Mouse (Mus musculus): ENCODE data around the gene Cdk14.
A peak's percentile ranks its signal among the peaks of the same experiment; 100 is the strongest.
"Not testable (repeated sequence)": the region's sequence is repeated elsewhere in the genome, so short reads cannot be mapped to it uniquely, and the experiment has no call there.

Cdk14 gene

DNA sequence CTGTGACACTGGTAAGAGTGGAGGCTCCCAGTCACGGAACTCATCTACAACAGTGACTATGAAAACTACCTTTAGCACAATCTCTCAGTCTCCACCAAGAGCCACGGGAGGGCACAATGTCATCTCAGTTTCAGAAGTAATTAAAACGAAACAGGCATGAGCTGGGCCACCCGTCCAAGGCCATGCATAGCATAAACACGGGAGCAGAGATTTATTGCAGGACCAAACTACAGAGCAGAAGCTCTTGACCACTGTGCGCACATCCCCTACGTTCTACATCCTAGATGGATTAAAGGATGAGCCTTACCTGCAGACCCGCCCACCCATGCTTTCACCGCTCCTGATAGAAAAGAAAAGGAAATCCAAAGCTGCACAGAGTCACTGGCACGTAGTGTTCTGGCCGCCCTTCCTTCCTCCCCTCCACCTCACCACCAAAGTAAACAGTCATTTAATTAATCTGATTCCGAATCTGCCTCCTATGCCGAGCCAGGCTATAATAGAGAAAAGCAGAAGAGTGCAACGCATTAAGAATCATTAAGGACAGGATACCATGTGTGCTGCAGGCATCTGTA, 158.3 kb downstream of the Cdk14 start:
- DNase-seq (ENCODE audit: low spot score in 2 of 2): no peak

DNA sequence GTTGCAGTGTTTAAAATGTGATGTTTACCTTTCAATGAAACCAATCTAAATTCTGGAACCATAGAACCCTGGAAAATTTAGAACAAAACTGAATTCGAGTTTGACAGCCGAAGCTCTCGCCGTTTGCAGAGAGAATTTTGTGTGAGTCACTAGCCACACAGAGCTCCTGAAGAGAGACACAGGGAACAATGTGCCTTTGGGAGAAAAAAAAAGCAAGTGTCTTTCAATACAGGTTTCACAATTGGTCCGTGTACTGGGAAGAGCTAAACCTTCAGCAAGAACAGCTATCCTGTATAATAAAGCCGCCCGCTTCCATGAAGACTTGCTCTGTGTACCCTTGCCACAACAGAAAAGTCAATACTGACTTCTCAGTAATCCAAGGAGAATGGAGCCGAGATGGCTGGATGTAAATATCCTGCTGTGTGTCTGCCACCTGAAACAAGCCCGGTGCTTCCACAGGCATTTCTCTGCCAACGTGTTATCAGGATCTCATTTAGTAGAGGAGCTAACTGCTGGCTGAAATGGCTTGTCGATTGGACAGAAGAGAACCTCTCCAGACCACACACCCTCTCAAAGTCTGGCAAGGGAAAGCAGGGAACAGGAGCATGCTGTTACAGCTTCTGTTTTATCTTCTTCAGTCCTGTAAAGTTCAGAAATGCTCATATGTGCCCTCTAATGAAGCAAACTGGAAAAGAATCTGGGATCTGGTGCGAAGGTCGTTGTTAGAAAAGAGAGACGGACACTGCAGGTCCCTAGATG, 159.0 kb downstream of the Cdk14 start:
- DNase-seq (ENCODE audit: low spot score in 2 of 2): no peak

DNA sequence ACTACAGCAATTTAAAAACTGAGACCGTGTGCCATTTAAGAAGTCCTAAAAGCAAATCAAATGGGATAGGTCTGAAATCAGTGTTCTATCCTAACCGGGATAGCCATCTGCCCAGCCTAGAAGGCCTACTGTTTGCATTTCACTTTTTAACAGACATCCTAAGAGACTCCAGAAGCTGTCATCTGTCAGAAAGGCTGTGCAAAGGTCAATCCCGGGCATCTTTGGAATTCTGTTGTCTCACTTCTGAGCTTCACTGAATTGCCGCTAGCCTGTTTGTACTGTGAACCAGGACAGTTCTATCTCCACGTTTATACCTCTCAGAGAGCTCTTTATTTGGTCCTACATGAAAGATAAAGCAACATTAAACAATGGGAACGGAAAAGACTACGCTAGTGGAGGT, 159.8 kb downstream of the Cdk14 start:
- no peak for DNase-seq (ENCODE audit: low spot score in 2 of 2)

DNA sequence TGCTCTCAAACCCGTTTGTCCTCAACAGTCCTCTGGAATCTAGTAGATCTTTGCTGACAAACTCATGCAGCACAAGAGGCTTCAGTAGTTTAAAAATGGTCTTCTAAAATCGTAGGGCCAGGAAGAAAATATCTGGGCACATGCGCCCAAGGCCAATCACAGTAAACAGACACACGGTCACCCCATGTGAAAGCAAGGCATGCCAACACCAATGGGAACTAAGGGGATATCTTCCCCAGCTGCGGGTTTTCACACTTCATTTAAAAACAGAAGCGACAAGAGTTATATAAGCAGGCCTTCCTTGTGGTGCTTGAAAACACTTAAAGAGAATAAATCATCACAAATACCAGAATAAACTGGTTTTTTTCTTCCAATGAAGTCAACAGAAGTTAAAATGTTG, 165.7 kb downstream of the Cdk14 start:
- DNase-seq (ENCODE audit: low spot score in 2 of 2): peak; percentile 21 to 50

DNA sequence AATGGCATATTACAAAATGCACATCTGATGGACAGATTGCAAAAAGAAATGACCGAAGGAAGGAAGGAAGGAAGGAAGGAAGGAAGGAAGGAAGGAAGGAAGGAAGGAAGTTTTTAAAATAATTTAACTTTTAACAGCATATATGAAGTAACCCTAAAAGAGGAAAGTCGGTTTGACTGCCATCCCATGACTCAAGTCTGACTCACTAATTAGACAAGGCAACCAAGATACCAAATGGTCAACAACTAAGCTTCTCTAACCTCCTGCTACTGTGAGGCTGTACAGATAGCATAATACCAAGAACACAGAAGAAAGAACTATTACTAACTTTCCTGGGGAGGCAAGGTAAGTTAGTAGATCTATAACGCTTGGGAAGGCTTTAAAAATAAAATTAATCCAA, 166.9 kb downstream of the Cdk14 start:
- no peak for DNase-seq (ENCODE audit: low spot score in 2 of 2)

DNA sequence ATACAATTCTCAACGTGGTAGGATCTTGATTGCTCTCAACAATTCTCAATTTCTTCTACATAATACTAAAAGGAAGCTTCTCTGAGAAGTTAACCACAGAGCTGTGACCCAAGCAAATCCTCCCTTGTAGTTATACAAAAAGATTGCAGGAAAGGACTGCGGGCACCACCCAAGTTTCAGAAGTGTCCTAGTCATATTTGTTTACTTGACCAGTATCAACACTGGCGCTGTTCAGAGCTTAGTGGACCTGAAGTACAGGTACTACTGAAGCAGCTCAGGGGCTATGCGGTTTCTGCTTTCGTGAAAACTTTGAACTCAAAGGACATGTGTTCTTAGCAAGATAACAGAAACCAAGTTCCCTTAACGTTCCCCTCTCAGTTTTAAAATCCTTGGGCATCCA, 172.4 kb downstream of the Cdk14 start:
- DNase-seq (ENCODE audit: low spot score in 2 of 2): no peak

DNA sequence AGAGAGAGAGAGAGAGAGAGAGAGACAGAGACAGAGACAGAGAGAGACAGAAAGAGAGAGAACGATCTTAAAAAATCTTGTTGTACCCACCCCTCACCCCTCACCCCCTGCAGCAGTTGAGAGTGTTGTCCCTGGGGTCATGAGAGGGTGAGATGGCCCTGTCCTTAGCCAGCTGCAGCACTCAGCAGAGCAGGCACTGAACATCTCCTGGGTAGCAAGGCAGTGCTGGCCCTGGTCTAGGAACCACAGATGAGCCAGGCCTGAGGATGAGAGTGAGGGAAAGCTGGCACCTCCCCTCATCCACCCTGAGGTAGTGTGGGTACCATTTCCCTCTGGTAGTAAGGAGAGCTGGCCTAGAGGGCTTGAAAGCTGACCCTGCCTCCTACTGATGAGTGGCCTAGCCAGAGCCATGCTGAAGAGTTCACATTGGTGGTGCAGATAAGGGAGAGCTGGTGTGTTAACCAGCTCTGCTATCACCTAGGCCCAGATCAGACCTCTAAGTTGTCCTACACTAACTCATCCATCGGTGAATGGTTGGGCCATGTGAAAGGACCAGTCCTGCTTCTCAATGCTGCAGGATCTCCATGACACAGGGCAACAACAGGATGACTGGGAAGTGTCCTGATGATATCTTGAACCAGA, 173.5 kb downstream of the Cdk14 start:
- DNase-seq (ENCODE audit: low spot score in 2 of 2): no peak

DNA sequence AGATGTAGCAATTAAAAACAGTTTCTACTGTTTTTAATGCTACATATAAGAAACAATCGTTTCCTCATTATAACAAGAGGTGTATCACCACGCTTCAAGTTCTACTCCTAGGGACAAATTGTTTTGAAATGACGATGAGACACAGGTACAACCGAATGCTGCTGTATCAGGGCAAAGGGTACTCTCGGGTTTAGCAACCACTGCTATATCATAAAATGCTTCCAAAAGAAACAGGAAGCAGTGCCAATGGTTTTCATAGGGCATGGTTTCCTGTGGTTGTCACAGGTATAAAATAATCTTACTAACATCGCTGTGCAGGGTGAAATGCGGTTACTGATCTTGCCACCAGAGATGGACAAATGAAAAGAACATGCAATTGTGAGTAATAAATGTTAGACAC, 174.9 kb downstream of the Cdk14 start:
- no peak for DNase-seq (ENCODE audit: low spot score in 2 of 2)

DNA sequence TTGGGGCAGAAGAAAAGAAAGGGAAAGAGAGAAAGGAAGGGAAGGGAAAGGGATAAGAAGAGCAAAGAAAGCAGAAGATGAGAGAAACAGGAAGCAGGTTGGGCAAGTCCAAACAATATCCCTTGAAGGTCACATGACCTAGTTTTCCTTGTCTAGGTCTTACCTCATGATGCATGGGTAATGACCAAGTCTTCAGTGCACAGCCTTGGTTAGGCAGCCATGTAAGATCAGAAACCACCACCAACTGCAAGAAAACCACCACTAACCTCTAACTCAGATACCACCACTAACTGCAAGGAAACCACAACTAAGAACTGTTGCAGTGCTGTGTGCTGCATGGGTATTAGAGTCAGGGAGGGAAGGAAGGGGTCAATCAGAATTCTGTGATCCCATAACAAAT, 176.5 kb downstream of the Cdk14 start:
- no peak for DNase-seq (ENCODE audit: low spot score in 2 of 2)

DNA sequence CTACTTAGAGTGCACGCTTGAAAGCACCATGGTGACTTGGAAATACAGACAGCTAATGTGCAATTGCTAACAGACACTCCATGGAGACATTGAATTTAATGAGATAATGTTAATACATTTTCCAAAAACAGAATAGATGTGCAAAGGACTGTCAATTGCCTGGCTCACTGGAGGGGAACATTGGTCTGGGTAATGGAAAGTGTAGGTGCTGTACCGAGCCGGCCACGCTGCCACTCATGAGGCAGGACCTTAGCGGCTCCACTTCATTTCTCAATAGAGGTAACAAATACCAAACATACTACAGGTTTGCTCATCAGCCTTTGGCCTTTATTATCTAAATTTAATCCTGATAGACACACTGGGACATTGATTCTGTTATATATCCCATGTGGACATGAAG, 177.4 kb downstream of the Cdk14 start:
- DNase-seq (ENCODE audit: low spot score in 2 of 2): no peak

DNA sequence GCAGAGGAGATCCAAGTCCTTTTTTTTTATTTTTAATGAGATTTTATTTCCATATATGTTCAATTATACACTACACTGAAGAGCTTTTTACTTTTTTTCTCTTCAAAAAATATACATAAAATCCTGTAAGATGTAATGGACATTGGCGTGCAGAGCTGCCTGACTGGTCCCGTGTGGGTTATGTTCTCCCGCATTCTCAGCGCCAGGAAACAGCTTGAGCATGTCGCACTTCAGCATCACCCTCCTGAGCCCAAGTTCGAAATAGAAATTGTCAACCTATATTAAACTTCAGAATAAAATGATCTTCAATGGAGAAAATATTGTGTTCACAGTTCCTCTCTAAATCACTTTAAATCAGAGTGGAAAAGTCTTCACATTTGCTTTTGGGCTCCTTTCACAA, 179.0 kb downstream of the Cdk14 start:
- DNase-seq (ENCODE audit: low spot score in 2 of 2): peak in 1 of 2 experiments; percentile 55

DNA sequence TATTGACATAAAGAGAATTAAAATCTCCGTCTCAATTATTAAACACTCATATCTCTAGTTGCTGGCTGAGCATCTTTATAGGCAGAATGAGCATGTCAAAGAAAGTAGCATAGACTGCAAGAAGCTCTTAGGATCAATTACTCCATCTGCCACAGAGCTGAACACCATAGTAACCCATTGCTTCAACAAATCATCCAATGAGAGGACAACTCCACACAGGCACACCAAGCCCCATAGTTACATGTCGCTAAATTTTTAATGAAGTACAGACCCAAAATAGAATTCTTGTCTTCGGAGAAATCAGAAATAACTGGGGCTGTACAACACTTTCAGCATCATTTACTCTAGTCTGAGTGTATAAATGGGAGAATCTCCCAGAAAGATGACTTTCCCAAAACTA, 180.0 kb downstream of the Cdk14 start:
- DNase-seq (ENCODE audit: low spot score in 2 of 2): no peak

DNA sequence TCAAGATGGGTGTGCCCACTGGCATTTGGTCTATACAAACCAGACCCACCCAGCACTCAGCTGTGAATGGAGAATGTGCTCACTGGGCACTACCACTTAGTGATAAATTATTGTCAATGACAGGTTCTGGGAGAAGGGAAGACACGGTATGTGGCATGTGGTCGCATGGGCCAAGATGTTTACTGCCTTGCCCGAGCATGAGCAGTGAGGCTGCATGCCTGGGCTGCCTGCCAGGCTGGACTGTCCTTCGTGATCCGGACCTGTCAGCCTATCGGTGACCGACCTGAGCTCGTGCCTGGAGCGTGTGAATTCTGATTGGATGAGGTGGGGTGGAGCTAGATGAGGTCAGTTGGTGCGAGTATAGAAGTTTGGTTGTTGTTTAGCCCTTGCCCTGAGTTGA, 185.2 kb downstream of the Cdk14 start:
- DNase-seq (ENCODE audit: low spot score in 2 of 2): not testable (repeated sequence)

DNA sequence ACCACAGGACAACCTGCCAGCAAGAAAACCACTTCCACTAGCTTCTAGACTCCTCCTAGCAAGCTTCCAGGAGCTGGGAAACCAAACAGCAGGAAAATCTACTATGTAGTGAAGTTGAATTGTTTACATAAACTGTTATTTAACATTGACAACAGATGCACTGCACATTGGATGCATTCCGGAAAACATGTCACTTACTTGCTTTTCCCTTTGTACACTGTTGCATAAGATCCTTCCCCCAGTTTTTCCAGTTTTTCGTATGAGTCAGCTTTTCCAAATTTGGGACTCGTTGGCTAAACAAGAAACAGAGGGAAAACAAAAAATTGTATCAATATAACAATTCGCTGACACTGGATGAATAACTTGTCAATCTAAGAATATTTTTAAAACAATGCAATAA, 193.1 kb downstream of the Cdk14 start:
- DNase-seq (ENCODE audit: low spot score in 2 of 2): peak in 1 of 2 experiments; percentile 11

DNA sequence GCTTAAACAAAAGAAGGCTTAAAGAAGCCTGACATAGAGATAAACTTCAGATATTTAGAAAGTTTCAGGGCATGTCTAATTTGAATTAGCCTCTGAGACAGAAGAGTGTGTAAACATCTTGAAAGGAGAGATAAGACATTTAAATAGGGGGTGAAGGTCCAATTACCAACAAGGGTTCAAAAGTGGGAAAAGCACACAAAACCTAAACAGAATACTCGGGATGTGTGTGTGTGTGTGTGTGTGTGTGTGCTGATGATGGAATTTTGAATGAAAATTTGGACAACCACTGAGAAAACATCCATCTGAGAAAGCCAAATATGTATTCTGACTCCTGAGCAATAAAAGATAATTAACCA, 208.4 kb downstream of the Cdk14 start:
- no peak for DNase-seq (ENCODE audit: low spot score in 2 of 2)

DNA sequence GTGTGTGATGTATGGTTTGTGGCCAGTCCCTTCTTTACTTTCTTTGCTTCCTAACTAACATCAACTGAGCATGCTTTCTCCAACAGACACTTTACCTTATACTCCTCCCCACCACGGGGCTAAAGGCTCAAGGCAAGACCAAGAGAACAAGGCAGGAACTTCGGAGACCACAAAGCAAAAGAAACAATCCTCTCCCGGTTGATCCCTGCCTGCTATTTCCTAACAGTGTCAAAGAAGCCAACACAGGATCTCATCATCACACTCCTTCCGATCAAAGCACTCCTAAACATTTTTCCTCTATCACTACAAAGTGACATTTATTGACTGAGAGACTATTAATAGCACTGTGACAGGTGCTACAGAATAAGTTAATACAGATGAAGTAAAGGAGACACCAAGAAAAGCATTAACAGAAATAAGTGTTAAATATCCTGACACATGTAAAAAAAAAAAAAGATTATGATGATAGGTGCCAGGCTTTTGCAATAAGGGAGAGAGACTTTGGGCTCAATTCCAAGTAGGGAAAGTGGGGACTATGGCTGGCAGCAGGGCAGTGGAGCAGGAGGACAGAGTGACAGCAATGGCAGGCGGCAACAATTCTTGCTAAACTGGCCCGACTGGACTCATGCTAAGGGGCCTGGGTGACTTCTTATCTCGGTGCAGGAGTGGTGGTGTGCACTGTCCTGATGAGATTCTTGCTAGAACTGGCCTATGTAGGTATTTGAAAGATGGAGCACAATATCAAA, 208.9 kb downstream of the Cdk14 start:
- DNase-seq (ENCODE audit: low spot score in 2 of 2): no peak

DNA sequence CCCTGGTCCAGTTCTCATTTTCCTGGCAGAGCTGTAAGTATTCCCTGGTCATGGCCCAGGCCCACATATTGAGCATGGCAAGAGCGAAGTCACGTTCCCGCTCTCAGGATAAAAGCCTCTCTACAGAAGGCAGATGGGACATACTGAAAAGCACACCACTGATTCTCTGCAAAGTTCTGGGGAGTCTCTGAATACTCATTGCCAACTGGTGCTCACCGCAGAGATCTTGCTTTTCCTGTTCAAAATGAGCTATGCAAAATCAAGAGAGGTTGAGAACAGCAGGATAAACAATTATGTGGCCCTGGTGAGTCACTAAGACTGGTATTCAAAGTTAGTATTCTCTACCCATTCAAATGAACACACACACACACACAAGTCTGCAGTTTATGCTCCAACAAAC, 212.1 kb downstream of the Cdk14 start:
- no peak for DNase-seq (ENCODE audit: low spot score in 2 of 2)

DNA sequence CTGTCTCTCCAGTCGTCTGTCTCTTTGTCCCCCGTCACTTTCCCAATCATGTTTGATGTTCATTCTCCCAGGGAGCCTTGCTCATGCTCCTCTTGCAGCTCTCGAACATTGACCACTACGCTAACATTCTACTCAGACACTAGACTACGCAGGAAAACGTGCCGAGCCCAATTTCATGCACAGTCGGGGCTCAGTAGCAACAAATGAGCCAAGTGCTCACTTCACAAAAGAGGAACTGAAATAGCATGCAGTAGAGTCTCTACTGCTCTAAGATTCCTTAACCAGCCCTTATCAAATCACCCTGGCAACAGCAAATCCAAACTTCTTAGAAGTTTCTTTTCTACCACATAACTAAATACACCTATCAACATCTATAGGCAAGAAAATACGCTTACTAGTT, 214.1 kb downstream of the Cdk14 start:
- no peak for DNase-seq (ENCODE audit: low spot score in 2 of 2)

DNA sequence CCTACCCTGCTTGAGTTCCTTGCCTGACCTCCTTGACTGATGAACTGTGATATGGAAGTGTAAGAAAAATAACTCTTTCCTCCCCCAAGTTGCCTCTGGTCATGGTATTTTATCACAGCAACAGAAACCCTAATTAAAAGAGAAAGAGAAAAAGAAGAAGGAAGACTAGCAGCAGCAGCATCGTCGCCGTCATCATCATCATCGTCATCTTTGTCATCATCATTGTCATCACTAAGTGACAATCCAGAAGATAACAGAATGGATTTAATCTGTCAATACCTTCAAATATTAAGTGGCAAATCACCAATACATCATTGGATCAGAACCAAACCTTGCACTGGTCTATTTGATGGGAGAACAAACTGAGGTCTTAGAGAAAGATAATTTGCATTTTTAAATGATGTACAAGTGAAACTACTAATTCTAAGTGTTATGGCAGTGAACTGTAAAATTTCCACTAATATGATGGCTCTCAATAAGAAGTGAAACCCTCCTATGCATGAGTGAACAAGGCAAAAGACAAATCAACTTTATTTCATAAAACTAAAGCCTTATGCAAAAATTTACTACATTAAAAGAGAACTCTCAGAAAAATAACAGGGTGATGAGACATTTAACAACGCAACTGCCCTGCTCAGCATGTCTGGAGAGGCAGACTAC, 225.4 kb downstream of the Cdk14 start:
- no peak for DNase-seq (ENCODE audit: low spot score in 2 of 2)

DNA sequence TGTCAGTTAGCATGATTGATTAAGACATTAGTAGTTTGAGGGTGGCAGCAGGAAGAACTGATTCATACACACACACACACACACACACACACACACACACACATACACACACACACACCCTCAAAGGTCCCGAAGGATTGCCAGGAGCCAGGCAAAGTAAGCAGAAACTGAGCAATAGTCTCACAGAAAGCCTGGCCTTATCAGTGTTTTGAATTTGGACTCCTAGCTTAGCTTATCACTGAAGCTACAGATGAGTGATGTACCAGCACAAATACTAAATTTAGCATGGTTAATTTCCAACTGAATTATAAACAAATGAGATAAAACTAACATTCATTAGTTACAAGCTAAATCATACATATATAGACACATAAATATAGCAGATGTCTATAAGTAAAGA, 230.5 kb downstream of the Cdk14 start:
- DNase-seq (ENCODE audit: low spot score in 2 of 2): no peak

DNA sequence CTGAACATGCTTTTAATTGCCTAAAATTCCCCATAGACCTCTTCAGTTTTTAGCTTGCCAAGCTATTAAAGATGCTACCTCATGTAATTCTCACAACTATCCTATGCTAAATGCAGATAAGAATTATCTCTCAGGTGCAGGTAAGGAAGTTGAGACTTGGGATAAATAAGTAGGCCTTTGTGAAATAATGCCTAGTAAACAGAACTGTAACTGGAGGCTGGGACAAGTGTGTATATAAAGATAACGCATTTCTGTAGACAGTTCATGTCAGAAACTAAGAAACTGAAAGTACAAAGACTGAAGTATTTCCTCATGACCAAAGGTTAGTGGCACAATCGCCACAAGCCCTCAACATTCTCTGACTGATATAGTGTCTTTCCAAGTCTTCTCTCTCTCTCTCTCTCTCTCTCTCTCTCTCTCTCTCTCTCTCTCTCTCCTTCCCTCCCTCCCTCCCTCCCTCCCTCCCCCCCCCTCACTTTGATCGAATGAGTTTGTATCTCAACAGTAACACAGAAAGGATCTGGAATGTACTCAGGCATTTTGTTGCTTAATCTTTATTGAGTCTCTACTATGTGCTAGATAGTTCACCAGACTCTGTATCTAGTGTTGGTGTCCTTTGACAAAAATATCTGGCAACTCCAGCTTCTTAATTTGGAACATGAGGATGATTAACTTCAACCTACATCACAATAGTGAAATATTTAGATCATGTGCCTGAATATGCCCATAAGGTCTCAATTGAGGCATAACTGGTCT, 233.9 kb downstream of the Cdk14 start:
- DNase-seq (ENCODE audit: low spot score in 2 of 2): no peak

Data from frontal cortex, postnatal 36 days (tissue).